8 mouse cellular contexts compared by ENCODE assay signal in genomic region chr11:58167822-58168166, GRCm38 (mm10). TPM values are rescaled to one million over a fixed set of nuclear protein-coding genes. Genes with fewer than 3 reads are reported as not detected.
A peak's percentile ranks its signal among the peaks of the same experiment; 100 is the strongest.
DNase-seq lines count a peak whose midpoint lies in the region; ATAC-seq and TF ChIP-seq lines count a peak whose summit lies in the region.

No protein-coding gene starts in this region.

- H3K4me2 ChIP-seq in embryonic facial prominence, embryonic 12.5 days (replicated peaks): peak overlapping the region; percentile 69
- H3K4me2 ChIP-seq in intestine, embryonic 16.5 days (ENCODE audit: low read depth, low read length): peak overlapping the region; percentile 74
- H3K4me2 ChIP-seq in neural tube, embryonic 15.5 days: peak overlapping the region; percentile 77

- TF ChIP-seq POLR2A in lung, adult 2 months (IDR thresholded peaks at IDR 0.05; ENCODE audit: borderline replicate concordance, extremely low read depth, low read depth, low read length): no peak

- peak overlapping the region; percentile 87 for H3K9ac ChIP-seq in embryonic facial prominence, embryonic 12.5 days
- peak overlapping the region; percentile 89 for H3K9ac ChIP-seq in intestine, embryonic 16.5 days (ENCODE audit: low read depth, low read length)
- H3K9ac ChIP-seq in neural tube, embryonic 15.5 days (replicated peaks): peak overlapping the region; percentile 71

- H3K4me3 ChIP-seq in lung, adult 2 months (replicated peaks; ENCODE audit: extremely low read depth, low read depth, low read length): peak overlapping the region; percentile 91
- H3K4me3 ChIP-seq in embryonic facial prominence, embryonic 12.5 days: peak overlapping the region; percentile 95
- peak overlapping the region; percentile 94 for H3K4me3 ChIP-seq in intestine, embryonic 16.5 days (ENCODE audit: low read length)
- H3K4me3 ChIP-seq in neural tube, embryonic 15.5 days (replicated peaks): peak overlapping the region; percentile 99

- H3K36me3 ChIP-seq in embryonic facial prominence, embryonic 12.5 days: peaks cover 22% of the 10 kb centered on the region
- H3K36me3 ChIP-seq in intestine, embryonic 16.5 days (ENCODE audit: control insufficient read depth, insufficient read depth, low read length): peaks cover 10% of the 10 kb centered on the region
- peaks cover 31% of the 10 kb centered on the region for H3K36me3 ChIP-seq in neural tube, embryonic 15.5 days

- ATAC-seq in embryonic facial prominence, embryonic 12.5 days (ENCODE audit: insufficient number of reproducible peaks, insufficient read depth, low FRiP score, low TSS enrichment): no peak; the same call in 1 of the 2 replicates
- ATAC-seq in intestine, embryonic 16.5 days: no peak
- ATAC-seq in neural tube, embryonic 15.5 days (ENCODE audit: low FRiP score): no peak
- ATAC-seq in granulocyte monocyte progenitor cell, adult 5-6 weeks (replicated peaks; ENCODE audit: poor library complexity, severe bottlenecking): no peak

- DNase-seq in lung, adult 2 months: no peak
- no peak for DNase-seq in lung, adult 18-20 months
- no peak for DNase-seq in layer of hippocampus, postnatal 14 days (ENCODE audit: low spot score in 2 of 2)
- no peak for DNase-seq in layer of hippocampus, adult 11-12 months (ENCODE audit: low spot score)

- no peak for TF ChIP-seq CTCF in lung, adult 2 months (IDR thresholded peaks at IDR 0.05; ENCODE audit: insufficient read depth, low read length)

- no peaks in the 10 kb centered on the region for H3K9me3 ChIP-seq in embryonic facial prominence, embryonic 12.5 days
- H3K9me3 ChIP-seq in intestine, embryonic 16.5 days (ENCODE audit: control insufficient read depth, low read length): no peaks in the 10 kb centered on the region
- H3K9me3 ChIP-seq in neural tube, embryonic 15.5 days (replicated peaks): no peaks in the 10 kb centered on the region

- peak overlapping the region; percentile 78; the same call in 1 of the 2 replicates for H3K27ac ChIP-seq in embryonic facial prominence, embryonic 12.5 days
- peak overlapping the region; percentile 74 for H3K27ac ChIP-seq in intestine, embryonic 16.5 days (ENCODE audit: low read length)
- H3K27ac ChIP-seq in neural tube, embryonic 15.5 days (replicated peaks): peak overlapping the region; percentile 69

- no peaks in the 10 kb centered on the region for H3K27me3 ChIP-seq in embryonic facial prominence, embryonic 12.5 days
- no peaks in the 10 kb centered on the region for H3K27me3 ChIP-seq in intestine, embryonic 16.5 days (replicated peaks; ENCODE audit: control insufficient read depth, insufficient read depth, low read length)
- no peaks in the 10 kb centered on the region for H3K27me3 ChIP-seq in neural tube, embryonic 15.5 days (replicated peaks)

- 0% methylated on average over 8 of the region's 8 CpGs for WGBS in lung, adult 2 months
- 1% methylated on average over 8 of the region's 8 CpGs for WGBS in embryonic facial prominence, embryonic 12.5 days
- under 1% methylated on average over 8 of the region's 8 CpGs for WGBS in intestine, embryonic 16.5 days
- 2% methylated on average over 8 of the region's 8 CpGs for WGBS in neural tube, embryonic 15.5 days

- peaks cover 6% of the 10 kb centered on the region; the same call in 1 of the 2 replicates for H3K4me1 ChIP-seq in lung, adult 2 months (ENCODE audit: control insufficient read depth, insufficient read depth, low read length)
- H3K4me1 ChIP-seq in embryonic facial prominence, embryonic 12.5 days: peaks cover 12% of the 10 kb centered on the region; the same call in 1 of the 2 replicates
- peaks cover 8% of the 10 kb centered on the region; the same call in 1 of the 2 replicates for H3K4me1 ChIP-seq in intestine, embryonic 16.5 days (ENCODE audit: control insufficient read depth, insufficient read depth, low read length)
- H3K4me1 ChIP-seq in neural tube, embryonic 15.5 days: peaks cover 23% of the 10 kb centered on the region

RNA-seq across cellular contexts. Expression of gene Gemin5, which starts 0.5 kb away (rescaled TPM):
- 5.5 and 5.7 TPM in 2 replicates for polyA plus RNA-seq in lung, adult 2 months (2012; rRNA removed)
- polyA plus RNA-seq in embryonic facial prominence, embryonic 12.5 days (2016; fragmentation: Nextera tagmentation; extraction: Ambion mirVana): 25.6 and 29.8 TPM in 2 replicates
- polyA plus RNA-seq in intestine, embryonic 16.5 days (2015; fragmentation: Nextera tagmentation; extraction: Ambion mirVana): 11.7 and 11.8 TPM in 2 replicates
- 12.2 and 18.5 TPM in 2 replicates for polyA plus RNA-seq in neural tube, embryonic 15.5 days (2015; fragmentation: Nextera tagmentation; extraction: Ambion mirVana)
- 10 to 100 TPM; 17.7 to 20.3 TPM for total RNA-seq in layer of hippocampus, postnatal 14 days (2021)
- 23.7 and 26.5 TPM in 2 replicates for total RNA-seq in granulocyte monocyte progenitor cell, adult 5-6 weeks (2014; fragmentation: Nextera tagmentation)
- 29.6 and 31.4 TPM in 2 replicates for total RNA-seq in granulocyte monocyte progenitor cell, adult 5-6 weeks (2017)

RNA-seq across cellular contexts. Expression of gene Mrpl22, which starts 3.7 kb away (rescaled TPM):
- 18.4 and 22.6 TPM in 2 replicates for polyA plus RNA-seq in lung, adult 2 months (2012; rRNA removed)
- 125 and 126 TPM in 2 replicates for polyA plus RNA-seq in embryonic facial prominence, embryonic 12.5 days (2016; fragmentation: Nextera tagmentation; extraction: Ambion mirVana)
- polyA plus RNA-seq in intestine, embryonic 16.5 days (2015; fragmentation: Nextera tagmentation; extraction: Ambion mirVana): 114 and 125 TPM in 2 replicates
- 99.2 and 107 TPM in 2 replicates for polyA plus RNA-seq in neural tube, embryonic 15.5 days (2015; fragmentation: Nextera tagmentation; extraction: Ambion mirVana)
- total RNA-seq in layer of hippocampus, postnatal 14 days (2021): 10 to 100 TPM; 30.7 to 34.4 TPM
- 77.4 and 92.5 TPM in 2 replicates for total RNA-seq in granulocyte monocyte progenitor cell, adult 5-6 weeks (2014; fragmentation: Nextera tagmentation)
- total RNA-seq in granulocyte monocyte progenitor cell, adult 5-6 weeks (2017): 58.4 and 65.0 TPM in 2 replicates

RNA-seq across cellular contexts. Expression of gene Igtp, which starts 31.6 kb away (rescaled TPM):
- polyA plus RNA-seq in lung, adult 2 months (2012; rRNA removed): 11.6 and 14.7 TPM in 2 replicates
- 2.7 and 2.9 TPM in 2 replicates for polyA plus RNA-seq in embryonic facial prominence, embryonic 12.5 days (2016; fragmentation: Nextera tagmentation; extraction: Ambion mirVana)
- 4.5 and 4.6 TPM in 2 replicates for polyA plus RNA-seq in intestine, embryonic 16.5 days (2015; fragmentation: Nextera tagmentation; extraction: Ambion mirVana)
- 2.4 and 8.2 TPM in 2 replicates for polyA plus RNA-seq in neural tube, embryonic 15.5 days (2015; fragmentation: Nextera tagmentation; extraction: Ambion mirVana)
- 1 to 10 TPM in 1 of 2 experiments, under 1 TPM in 1; 0.97 to 1.3 TPM for total RNA-seq in layer of hippocampus, postnatal 14 days (2021)
- 8.5 and 9.6 TPM in 2 replicates for total RNA-seq in granulocyte monocyte progenitor cell, adult 5-6 weeks (2014; fragmentation: Nextera tagmentation)
- 8.7 and 11.8 TPM in 2 replicates for total RNA-seq in granulocyte monocyte progenitor cell, adult 5-6 weeks (2017)

RNA-seq across cellular contexts. Expression of gene Irgm2, which starts 31.6 kb away (rescaled TPM):
- polyA plus RNA-seq in lung, adult 2 months (2012; rRNA removed): 13.9 and 16.4 TPM in 2 replicates
- polyA plus RNA-seq in embryonic facial prominence, embryonic 12.5 days (2016; fragmentation: Nextera tagmentation; extraction: Ambion mirVana): 0.56 and 1.2 TPM in 2 replicates
- polyA plus RNA-seq in intestine, embryonic 16.5 days (2015; fragmentation: Nextera tagmentation; extraction: Ambion mirVana): 3.6 and 4.3 TPM in 2 replicates
- 1.3 and 3.4 TPM in 2 replicates for polyA plus RNA-seq in neural tube, embryonic 15.5 days (2015; fragmentation: Nextera tagmentation; extraction: Ambion mirVana)
- 1 to 10 TPM; 1.7 to 1.9 TPM for total RNA-seq in layer of hippocampus, postnatal 14 days (2021)
- total RNA-seq in granulocyte monocyte progenitor cell, adult 5-6 weeks (2014; fragmentation: Nextera tagmentation): 5.2 and 5.4 TPM in 2 replicates
- 4.2 and 6.3 TPM in 2 replicates for total RNA-seq in granulocyte monocyte progenitor cell, adult 5-6 weeks (2017)
